Mouse (Mus musculus) cerebellum, postnatal 4 days (tissue): ENCODE data around the gene Sh3rf1.

Experiments
- DNase-seq, 2 experiments: peaks; one replicate each; pipeline ENCODE4 v3.0.0; 2022; ENCODE audit warnings: low spot score in 2 of 2, mixed read lengths in 1 of 2

Gene Sh3rf1

GRCm38 (mm10) chr8:61261374-61261773 lies 37.7 kb downstream of the Sh3rf1 start:
- no peak for DNase-seq

DNA sequence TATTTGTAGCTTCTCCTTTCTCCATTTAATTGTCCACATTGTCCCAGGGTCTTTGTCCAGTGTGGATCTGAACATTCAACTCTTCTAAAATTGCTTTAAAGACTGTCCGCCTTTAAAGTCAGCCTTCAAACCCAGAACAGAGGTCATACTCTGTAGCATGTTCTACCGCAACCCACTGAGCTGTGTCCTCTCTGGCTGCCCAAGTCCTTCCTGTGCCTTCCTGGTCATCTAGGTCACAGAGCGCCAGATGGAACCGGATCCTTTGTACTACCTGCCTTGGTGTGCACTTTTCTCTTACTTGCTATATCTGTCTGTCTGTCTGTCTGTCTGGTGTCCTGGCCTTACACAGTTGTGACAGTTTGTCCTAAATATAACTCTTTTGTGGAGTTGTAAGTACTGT lies 40.0 kb downstream of the Sh3rf1 start:
- DNase-seq, result no peak

DNA sequence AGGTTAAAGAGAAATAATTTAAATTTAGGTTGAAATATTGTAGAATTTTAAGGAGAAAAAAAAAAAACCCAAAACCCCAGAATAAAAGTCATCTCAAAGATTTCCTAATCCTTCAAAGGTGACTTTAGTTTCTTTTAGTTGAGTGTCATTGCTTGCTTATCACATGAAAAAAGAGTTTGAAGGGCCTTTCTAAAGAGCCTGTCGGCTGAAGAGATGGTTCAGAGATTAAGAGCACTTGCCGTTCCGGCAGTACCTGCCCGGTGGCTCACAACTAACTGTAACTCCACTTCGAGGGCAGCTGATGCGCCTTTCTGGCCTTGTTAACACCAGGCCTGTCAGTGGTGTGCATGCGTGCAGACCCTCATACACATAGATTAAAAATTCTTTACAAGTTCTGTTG lies 41.2 kb downstream of the Sh3rf1 start:
- no peak for DNase-seq

DNA sequence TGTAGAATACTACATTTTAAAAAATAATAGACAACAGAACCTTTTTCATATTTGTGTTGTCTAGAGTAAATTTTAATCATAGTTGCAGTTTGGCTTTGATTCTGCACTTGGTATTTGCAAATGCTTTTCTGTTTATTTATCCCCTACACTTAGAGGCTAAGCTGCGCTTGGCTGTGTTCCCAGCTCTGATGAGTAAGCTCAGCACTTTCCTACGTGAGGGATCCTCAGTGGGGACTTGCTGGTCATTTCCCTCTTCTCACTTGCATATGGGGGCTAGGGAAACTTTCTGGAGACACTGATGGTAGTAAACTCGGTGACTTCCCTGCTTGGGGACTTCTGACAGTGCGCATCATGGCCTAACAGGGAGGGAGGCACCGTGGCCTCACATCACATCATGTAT lies 41.7 kb downstream of the Sh3rf1 start:
- no peak for DNase-seq

- no peak for DNase-seq
Observed at GRCm38 (mm10) chr8:61267061-61267460, 43.4 kb downstream of the Sh3rf1 start.

GRCm38 (mm10) chr8:61267692-61268091 lies 44.0 kb downstream of the Sh3rf1 start:
- no peak for DNase-seq

- no peak for DNase-seq
Observed at GRCm38 (mm10) chr8:61268233-61268916, 44.7 kb downstream of the Sh3rf1 start.

DNA sequence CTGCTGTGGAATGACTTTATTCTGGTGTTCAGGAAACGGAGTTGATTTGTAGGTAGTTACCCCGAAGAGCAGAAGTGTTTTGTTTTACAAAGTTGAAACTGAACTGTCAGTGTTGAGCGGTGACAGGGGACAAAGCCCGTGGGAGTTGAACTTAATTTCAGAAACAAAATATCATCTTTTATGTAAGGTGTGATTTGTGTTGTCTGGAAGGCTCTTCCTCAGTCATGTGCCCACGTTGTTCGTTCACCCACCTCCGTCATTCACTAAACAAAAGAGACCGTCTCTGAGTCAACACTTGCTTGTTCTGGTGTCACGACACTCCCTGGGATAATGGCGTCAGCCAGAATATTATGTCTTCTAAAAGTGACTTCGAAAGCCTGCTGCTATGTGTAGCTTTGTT lies 46.3 kb downstream of the Sh3rf1 start:
- no peak for DNase-seq

DNA sequence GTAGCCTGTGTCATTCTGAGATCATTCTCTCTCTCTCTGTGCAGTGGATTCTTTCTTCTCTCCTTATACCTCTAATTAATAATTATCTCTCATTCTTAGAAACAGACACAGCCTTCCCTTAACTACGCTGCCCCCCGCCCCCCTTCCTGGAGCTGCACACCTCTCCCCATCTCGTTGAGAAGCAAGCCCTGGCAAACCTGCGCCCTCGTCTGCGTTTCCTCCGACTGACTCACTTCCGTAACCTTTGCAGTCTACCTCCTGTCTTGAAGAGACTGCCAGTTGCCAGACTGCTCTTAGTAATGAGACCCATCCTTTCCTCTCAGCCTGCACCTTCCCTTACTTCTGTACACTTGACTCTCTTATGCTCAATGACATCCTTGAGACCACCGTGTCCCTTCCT lies 46.9 kb downstream of the Sh3rf1 start:
- no peak for DNase-seq

GRCm38 (mm10) chr8:61270961-61271360 lies 47.3 kb downstream of the Sh3rf1 start:
- no peak for DNase-seq

DNA sequence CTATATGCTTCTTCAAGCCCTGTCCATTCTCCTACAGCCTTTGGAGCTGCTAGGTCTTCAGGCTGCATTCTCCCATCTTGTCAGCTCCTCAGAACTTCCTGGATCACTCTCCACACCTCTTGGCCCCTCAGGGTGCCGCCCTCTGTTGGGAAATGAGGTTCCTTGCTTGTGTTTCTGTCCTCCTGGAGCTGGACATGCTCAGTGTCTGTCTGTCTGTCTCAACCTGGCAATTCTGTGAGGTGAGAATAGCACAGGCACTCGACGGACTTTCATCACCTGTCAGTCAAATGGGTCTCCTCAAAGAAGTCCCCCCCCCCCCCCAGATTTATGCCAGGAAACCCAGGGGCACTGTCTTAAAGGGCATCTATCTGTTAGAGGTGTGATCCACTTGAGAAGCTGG lies 49.2 kb downstream of the Sh3rf1 start:
- DNase-seq, result no peak

GRCm38 (mm10) chr8:61273307-61274221 lies 49.9 kb downstream of the Sh3rf1 start:
- DNase-seq, result no peak

DNA sequence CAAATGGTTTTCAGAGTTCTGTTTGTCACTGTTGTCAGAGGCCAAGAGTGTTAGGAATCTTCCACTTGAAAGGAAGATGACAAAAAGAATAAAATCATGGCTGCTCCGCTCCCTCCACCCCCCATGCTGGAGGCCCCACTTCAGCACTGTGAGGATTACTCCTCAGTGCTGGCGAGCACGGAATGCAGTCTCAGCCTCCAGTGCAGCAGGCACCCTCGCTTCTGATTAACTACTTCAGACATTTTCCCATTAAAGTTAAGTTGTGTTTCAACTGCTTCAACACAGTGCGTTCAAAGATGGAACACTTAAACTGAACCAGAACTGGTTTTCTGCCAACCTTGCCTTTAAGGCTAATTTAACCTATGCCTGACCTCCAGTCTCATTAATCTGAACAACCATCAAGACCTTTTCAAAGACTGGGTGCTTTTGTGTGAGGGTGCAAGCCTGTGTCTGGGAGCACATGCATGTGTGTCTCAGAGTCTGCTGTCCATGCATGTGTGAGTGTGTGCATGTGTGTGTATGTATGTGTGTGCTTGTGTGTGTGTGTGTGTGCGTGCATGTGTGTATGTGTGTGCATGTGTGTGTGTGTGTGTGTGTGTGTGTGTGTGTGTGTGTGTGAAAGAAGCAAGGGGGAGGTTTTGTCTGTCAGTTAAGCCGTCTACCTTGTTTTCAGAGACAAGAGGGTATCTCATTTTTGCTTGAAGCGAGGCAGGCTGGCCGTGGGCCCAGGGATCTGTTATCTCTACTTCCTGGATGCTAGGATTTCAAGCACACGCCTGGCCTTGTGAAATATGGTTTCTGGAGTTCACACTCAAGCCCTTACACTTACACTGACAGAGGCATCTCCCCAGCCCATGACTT lies 51.2 kb downstream of the Sh3rf1 start:
- DNase-seq, result no peak

DNA sequence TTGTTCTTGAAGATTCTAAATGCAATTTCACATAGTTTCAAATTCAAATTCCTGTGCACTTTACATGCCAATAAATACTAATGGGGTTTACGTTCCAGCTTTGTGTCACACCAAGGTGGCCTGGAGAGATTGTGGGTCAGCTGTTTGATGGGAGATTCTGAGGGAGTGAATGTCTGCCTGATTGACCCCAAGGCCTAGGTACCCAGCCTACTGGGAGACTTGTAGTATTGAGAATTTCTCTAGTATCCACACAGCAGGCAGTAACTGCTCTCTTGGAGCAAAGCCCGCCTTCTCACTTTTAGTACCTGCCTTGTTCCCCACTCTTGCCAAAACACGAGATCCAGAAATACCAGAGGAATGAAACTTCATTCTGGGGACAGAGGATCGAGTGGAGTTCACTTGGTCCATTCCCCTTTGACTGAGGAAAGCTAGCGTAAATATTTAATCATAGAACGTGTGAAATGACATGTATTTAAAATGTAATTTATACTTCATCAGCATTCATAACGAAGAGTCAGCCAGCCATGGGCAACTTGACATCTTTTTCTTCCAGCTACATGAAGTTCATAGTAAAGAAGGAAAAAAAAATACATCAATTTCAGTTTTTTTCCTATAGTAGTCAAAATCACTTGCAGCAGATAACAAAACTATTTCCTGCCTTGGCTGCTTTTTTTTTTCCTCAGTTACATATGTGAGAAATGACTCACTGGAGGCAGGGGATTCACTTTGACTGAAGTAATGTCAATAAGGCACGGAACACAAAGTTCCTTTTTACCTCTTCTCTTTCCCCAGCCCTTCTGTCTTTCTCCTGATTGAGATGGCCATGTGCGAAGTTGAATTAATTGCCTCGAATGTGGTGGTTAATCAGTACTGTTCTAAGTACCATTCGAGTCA lies 52.0 kb downstream of the Sh3rf1 start:
- DNase-seq, result no peak

GRCm38 (mm10) chr8:61276397-61276796 lies 52.7 kb downstream of the Sh3rf1 start:
- DNase-seq, result no peak

DNA sequence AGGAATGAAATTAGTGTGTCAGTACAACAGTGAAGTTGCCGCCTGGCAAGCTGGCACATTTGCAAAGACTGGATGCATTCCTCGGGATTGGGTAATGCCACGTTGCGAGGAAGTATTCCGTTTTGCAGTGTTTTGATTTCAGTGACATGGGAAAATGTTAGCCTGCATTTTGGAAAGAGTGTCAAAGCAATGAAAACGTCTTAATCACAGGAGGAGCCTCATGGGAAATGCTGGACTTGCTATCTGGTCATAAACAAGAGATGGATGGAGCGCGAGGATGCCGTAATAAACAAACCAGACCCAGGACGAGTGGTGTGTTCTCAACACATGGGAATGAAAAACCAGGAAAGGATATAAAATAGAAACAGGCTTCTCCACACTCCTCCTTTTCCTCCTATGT lies 55.4 kb downstream of the Sh3rf1 start:
- DNase-seq, result no peak

GRCm38 (mm10) chr8:61282303-61283168 lies 58.9 kb downstream of the Sh3rf1 start:
- no peak for DNase-seq

- no peak for DNase-seq
Observed at GRCm38 (mm10) chr8:61283169-61284081, 59.8 kb downstream of the Sh3rf1 start.

GRCm38 (mm10) chr8:61285896-61286295 lies 62.2 kb downstream of the Sh3rf1 start:
- no peak for DNase-seq
